Mouse (Mus musculus) intestine, embryonic 14.5 days (tissue): ENCODE measurements at regions not wholly inside any gene's neighbourhood (a gene's known extent, or its start where the extent isn't known, plus 50 kb on each side); places are given as distances from the start of the nearest gene placed in this dataset.

Experiments
- ATAC-seq: fragments of 200-750 bp; cut with Nextera tagmentation; replicated peaks from 2 replicates; pipeline ENCODE4 v1.8.0; 2017; ENCODE audit warnings: low read depth, moderate number of reproducible peaks, moderate TSS enrichment, moderate library complexity; ENCODE audit not compliant: low FRiP score, low TSS enrichment
- DNase-seq: peaks from one replicate; pipeline ENCODE4 v3.0.0-alpha.2; 2018; ENCODE audit warnings: low spot score
- H3K27ac ChIP-seq: fragments of 300-500 bp; sonication (generic); 2 replicates; pipeline ENCODE4 v1.5.1; 2014; ENCODE audit warnings: low read depth, mild to moderate bottlenecking, control low read depth
- H3K27me3 ChIP-seq: fragments of 300-500 bp; sonication (generic); replicated peaks from 2 replicates; pipeline ENCODE4 v1.6.1; 2014; ENCODE audit warnings: low read length, control low read depth; ENCODE audit not compliant: control insufficient read depth, insufficient read depth
- H3K36me3 ChIP-seq: fragments of 300-500 bp; sonication (generic); 2 replicates; pipeline ENCODE4 v1.6.1; 2014; ENCODE audit warnings: low read length, control low read depth; ENCODE audit not compliant: control insufficient read depth, insufficient read depth
- H3K4me1 ChIP-seq: fragments of 300-500 bp; sonication (generic); replicated peaks from 2 replicates; pipeline ENCODE4 v1.6.1; 2014; ENCODE audit warnings: low read length, control low read depth, mixed read lengths; ENCODE audit not compliant: control insufficient read depth, insufficient read depth
- H3K4me2 ChIP-seq: fragments of 300-500 bp; sonication (generic); 2 replicates; pipeline ENCODE4 v1.6.1; 2014; ENCODE audit warnings: low read length
- H3K4me3 ChIP-seq: fragments of 300-500 bp; sonication (generic); 2 replicates; pipeline ENCODE4 v1.5.1; 2014; ENCODE audit warnings: low read depth, low read length, control low read depth, mixed read lengths
- H3K9ac ChIP-seq: fragments of 300-500 bp; sonication (generic); 2 replicates; pipeline ENCODE4 v1.6.1; 2014; ENCODE audit warnings: mild to moderate bottlenecking, low read length
- H3K9me3 ChIP-seq: fragments of 300-500 bp; sonication (generic); 2 replicates; pipeline ENCODE4 v1.6.1; 2016; ENCODE audit warnings: low read length, control low read depth; ENCODE audit not compliant: control insufficient read depth
- WGBS: fragments of 180-500 bp; shearing (Covaris S2); extraction: QIAGEN DNeasy Blood & Tissue Kit; methylation state at CpG from one replicate; pipeline ENCODE4 v1.1.7; 2014; 5-methylcytosine and 5-hydroxymethylcytosine counted together

DNA sequence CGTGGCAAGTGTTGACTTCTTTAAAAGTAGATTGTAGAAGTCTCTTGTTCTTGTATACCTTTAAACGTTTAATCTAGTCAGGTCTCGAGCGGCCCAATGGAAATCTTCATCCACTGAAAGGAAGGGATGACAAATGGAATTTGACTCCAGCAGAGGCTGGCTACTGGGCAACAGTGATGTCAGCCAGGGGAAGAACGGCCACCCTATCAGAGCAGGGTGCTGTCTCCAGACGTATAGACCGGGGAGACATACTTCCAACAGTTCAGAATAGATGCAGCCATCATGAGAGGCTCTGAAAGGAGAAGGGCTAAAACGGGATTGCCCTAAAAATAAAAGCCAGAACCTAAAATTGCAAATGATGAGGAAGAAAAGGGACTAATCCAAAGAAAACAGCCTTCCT is 108.0 kb downstream of the Bdh1 start:
- Histone ChIP-seq H3K4me2 (no peak overlapping the region), H3K4me3 (no peak overlapping the region), H3K9ac (no peak overlapping the region), H3K27me3 (no peaks in the 10 kb centered on the region), H3K36me3 (no peaks in the 10 kb centered on the region), H3K27ac (no peak overlapping the region), H3K9me3 (no peaks in the 10 kb centered on the region), H3K4me1 (peaks cover 10% of the 10 kb centered on the region)
- DNase-seq (no peak), ATAC-seq (no peak)
- 79% methylated on average over 8 of the region's 8 CpGs for WGBS

DNA sequence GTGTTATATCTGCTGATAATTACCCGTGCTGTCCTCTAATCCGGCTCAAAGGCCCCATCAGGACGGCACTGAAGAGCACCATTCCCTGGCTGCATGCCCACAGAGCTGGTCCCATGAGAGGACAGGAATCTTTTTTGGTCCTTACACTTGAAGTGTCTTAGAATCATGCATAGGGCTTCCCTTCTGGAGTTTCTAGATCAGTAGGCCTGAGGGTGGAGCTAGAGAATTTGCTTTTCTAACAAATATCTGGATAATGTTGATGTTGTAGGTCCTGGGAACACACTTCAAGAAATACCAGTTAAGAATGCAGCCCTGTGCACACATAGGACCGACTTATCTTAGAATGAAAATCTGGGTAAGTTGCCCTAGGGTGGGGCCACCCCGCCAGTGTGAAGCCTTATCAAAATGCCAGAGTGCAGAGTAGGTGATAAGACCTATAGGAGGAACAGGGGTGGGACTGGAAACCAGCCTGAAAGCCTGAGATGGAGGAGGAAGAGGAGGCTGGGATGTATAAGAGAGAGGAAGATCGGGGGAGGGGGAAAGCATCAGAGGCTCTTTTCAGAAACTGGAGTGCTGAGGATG is 111.2 kb downstream of the Bdh1 start:
- no peaks in the 10 kb centered on the region for H3K9me3 ChIP-seq
- H3K9ac ChIP-seq: no peak overlapping the region
- ATAC-seq: 0 out of 2 replicates have a peak, but pooled peaks have one; percentile 60
- no peaks in the 10 kb centered on the region for H3K36me3 ChIP-seq
- no peak for DNase-seq
- peaks cover 11% of the 10 kb centered on the region for H3K4me1 ChIP-seq
- 55% methylated on average over 6 of the region's 6 CpGs for WGBS
- no peak overlapping the region for H3K4me2 ChIP-seq
- no peak overlapping the region for H3K27ac ChIP-seq
- no peak overlapping the region for H3K4me3 ChIP-seq
- no peaks in the 10 kb centered on the region for H3K27me3 ChIP-seq

DNA sequence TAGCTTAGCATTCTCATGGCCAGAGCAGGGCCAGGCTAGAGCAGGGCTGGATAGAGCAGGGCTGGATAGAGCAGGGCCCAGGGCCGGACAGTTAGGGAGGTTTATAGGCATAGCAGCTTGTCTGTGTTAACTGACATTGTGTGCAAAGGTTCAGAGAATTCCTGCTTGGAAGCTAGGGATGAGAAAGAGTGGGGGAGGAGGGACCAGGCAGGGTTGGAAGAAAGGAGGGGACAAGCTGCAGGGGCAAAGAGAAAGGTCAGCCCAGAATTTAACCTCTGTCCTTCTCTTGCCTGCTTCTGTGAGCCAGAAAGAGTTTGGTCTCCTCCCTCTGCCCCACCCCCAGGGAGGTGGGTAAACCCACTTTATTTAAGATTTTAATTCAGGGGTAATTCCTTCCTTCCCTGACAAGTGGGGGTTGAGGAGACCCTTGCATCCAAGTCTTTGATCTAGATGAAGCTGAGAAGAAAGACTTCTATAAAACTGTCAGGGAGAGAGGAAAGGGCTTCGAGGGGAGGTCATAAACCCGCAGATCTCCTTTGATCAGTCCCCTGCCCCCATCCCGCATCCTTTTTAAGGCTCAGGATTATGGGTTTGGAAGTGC is 112.9 kb downstream of the Bdh1 start:
- Histone ChIP-seq H3K4me1 (peaks cover 11% of the 10 kb centered on the region), H3K9me3 (no peaks in the 10 kb centered on the region), H3K4me3 (no peak overlapping the region), H3K9ac (no peak overlapping the region), H3K36me3 (no peaks in the 10 kb centered on the region), H3K4me2 (no peak overlapping the region), H3K27me3 (no peaks in the 10 kb centered on the region), H3K27ac (no peak overlapping the region)
- no peak for ATAC-seq
- WGBS: 20% methylated on average over 4 of the region's 4 CpGs
- DNase-seq: no peak

DNA sequence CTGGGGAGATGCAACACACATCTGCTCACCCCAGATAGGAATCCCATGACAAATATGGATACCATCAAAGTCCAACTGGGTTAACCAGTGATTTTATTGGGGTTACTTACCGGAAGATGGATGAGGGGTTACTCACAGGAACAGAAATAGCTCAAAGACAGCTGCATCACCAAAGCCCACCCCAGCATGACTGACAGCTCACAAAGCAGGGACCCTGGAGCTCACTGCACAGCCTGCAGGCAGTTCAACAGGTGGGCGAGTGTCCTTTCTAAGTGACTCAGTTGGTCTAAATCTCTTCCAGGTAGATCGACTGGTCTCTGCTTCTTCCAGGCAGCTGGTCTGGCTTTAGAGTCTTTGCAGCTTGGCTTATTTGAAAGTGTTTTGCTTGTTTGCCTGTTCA is 114.2 kb downstream of the Bdh1 start:
- ATAC-seq (no peak), DNase-seq (no peak)
- H3K9me3 ChIP-seq: no peaks in the 10 kb centered on the region
- peaks cover 20% of the 10 kb centered on the region for H3K4me1 ChIP-seq
- 82% methylated on average over 3 of the region's 3 CpGs for WGBS
- H3K4me3 ChIP-seq: no peak overlapping the region
- no peak overlapping the region for H3K27ac ChIP-seq
- H3K4me2 ChIP-seq: no peak overlapping the region
- no peak overlapping the region for H3K9ac ChIP-seq
- no peaks in the 10 kb centered on the region for H3K27me3 ChIP-seq
- H3K36me3 ChIP-seq: no peaks in the 10 kb centered on the region

DNA sequence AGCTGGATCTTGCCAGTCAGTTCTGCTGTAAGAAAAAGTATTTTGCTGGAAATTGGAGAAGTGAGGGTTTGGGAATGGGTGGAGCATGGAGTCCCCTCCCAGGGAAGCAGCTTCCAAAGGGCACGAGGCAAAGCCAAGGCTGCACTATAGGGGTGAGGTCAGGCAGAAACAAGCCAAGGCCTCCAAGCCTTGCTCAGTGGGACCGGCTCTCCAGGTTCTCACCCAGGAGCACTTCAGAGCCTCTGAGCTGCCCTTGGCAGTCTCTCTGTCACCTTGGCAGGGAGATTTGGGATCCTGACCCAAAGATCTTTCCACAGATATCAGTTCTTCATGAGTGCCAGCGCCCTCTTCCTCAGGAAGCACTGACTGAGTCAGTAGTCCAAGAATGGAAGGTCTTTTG is 116.5 kb downstream of the Bdh1 start:
- peaks cover 16% of the 10 kb centered on the region for H3K4me1 ChIP-seq
- H3K9ac ChIP-seq: no peak overlapping the region
- WGBS: 83% methylated on average over 3 of the region's 3 CpGs
- H3K4me3 ChIP-seq: no peak overlapping the region
- no peak overlapping the region for H3K4me2 ChIP-seq
- DNase-seq: no peak
- H3K27me3 ChIP-seq: no peaks in the 10 kb centered on the region
- H3K36me3 ChIP-seq: no peaks in the 10 kb centered on the region
- no peaks in the 10 kb centered on the region for H3K9me3 ChIP-seq
- H3K27ac ChIP-seq: no peak overlapping the region
- no peak for ATAC-seq

DNA sequence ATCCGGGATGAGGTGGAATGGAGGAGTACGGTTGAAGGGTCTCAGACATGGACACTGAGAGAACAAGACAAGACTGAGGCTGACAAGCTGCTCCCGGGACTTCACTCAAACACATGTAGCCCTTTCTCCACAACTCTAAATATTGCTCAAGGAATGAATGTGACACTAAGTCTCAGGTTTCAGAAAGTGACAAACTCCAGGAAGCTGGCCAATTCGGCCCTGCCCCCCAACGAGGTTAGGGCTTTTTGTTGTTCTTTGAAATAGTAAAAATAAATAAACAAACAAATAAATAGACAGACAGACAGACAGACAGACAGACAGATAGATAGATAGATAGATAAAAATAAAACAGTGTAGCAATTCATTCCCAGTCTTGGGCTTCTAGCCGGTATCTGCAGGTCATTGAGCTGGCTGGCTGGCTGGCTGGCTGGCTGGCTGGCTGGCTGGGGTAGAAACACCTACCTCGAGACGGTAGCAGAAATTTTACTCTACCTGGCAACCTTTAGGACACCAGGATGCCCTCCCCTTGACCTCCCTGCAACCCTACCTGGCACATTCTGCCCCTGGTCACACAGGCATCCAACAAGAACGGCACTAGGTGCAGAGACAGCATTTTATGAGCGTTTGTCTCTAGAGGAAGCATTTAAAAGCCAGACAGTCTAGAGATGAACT is 119.6 kb upstream of the Dlg1 start:
- Histone ChIP-seq H3K36me3 (no peaks in the 10 kb centered on the region), H3K4me1 (peaks cover 29% of the 10 kb centered on the region), H3K9ac (no peak overlapping the region), H3K4me3 (no peak overlapping the region), H3K27me3 (0 out of 2 replicates have a peak, but pooled peaks cover 5% of the 10 kb centered on the region), H3K9me3 (no peaks in the 10 kb centered on the region), H3K4me2 (no peak overlapping the region), H3K27ac (no peak overlapping the region)
- 52% methylated on average over 10 of the region's 10 CpGs for WGBS
- no peak for ATAC-seq
- DNase-seq: no peak

DNA sequence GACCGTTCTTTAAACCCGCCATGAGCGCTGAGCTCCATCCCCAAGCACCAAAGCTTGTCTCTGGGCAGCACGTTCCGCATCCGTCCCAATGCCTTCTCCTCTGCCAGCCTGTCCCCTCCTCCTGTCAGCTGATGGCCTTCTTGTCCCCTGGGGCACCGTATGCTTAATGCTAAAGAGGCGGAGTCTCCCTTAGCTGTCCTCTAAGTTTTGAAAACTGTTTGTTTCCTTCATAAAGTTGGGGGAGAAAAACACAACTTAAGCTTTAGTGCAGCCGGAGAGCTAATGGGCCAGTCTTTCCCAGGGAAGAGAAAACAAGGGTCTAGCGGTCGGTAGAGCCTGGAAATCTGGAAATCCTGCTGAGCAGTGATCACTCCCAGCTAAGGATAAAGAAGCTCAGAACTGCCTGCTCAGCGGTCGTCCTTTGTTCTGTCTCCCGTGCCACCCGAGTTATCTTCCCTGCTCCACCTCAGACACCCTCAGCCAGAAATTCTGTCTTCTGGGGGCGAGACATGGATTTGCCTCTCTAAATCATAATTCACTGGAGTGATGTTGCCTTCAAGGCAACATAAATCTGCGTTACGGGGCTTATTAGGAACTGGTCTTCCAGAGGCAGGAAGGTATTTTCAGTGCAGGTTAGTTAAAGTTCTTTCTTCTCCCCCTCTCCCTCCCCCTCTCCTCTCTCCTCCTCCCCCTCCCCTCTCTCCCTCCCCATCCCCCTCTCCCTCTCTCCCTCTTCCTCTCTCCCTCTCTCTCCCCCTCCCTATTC is 117.0 kb upstream of the Dlg1 start:
- Histone ChIP-seq H3K27me3 (0 out of 2 replicates have a peak, but pooled peaks cover 5% of the 10 kb centered on the region), H3K4me2 (peak overlapping the region; percentile 40), H3K27ac (no peak overlapping the region; the same call in 1 of the 2 replicates), H3K9me3 (no peaks in the 10 kb centered on the region), H3K4me1 (peaks cover 20% of the 10 kb centered on the region; the same call in 1 of the 2 replicates), H3K9ac (0 out of 2 replicates have a peak overlapping the region, but pooled peaks have one; percentile 11), H3K36me3 (no peaks in the 10 kb centered on the region), H3K4me3 (peak overlapping the region; percentile 9; the same call in 1 of the 2 replicates)
- WGBS: 5% methylated on average over 18 of the region's 18 CpGs
- 0 out of 2 replicates have a peak, but pooled peaks have one; percentile 12 for ATAC-seq
- DNase-seq: peak; percentile 69

DNA sequence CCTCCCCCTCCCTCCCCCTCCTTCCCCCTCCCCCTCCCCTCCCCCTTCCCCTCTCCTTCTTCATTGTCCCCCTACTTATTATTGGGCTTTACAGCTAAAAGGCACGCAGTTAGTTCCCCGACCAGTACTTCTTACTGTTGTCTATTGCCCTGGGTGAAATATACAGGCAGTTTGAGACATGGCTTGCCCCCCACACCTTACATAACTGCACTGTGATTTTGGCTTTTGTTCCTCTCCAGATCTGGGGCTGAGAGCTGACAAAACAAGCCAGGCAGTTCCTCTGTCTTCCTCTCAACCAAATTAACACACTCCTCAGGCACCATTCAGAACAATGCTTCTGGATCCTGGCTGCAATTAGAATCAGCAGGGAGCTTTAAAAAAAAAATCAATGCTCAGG is 116.4 kb upstream of the Dlg1 start:
- WGBS: 6% methylated on average over 2 of the region's 2 CpGs
- Histone ChIP-seq H3K4me1 (peaks cover 24% of the 10 kb centered on the region), H3K9ac (no peak overlapping the region), H3K4me3 (no peak overlapping the region), H3K4me2 (no peak overlapping the region), H3K27me3 (0 out of 2 replicates have a peak, but pooled peaks cover 5% of the 10 kb centered on the region), H3K36me3 (no peaks in the 10 kb centered on the region), H3K9me3 (no peaks in the 10 kb centered on the region), H3K27ac (no peak overlapping the region)
- ATAC-seq (no peak), DNase-seq (no peak)
